Mouse (Mus musculus) adipose tissue, adult 10 weeks (tissue): ENCODE results near the gene Gdf10. TPM values are rescaled to one million over a fixed set of nuclear protein-coding genes. Genes with fewer than 3 reads are reported as not detected.

Source experiments
- polyA plus RNA-seq: library from polyadenylated mRNA; stranded (reverse); fragments of 350-450 nt; fragmentation: Illumina TruSeq; extraction: RNeasy Lipid Tissue Mini Kit (QIAGEN cat#74804); gene quantifications from one replicate; pipeline ENCODE4 v1.2.3, GENCODE M21; 2014; ENCODE audit warnings: low read depth, low replicate concordance

Gene Gdf10
- polyA plus RNA-seq = 16.8 TPM

GRCm38 (mm10) chr14:33923168-33924070, at the start of gene Gdf10:
Gene Gdf10, plus strand, starts transcription at chr14:33923587.

GRCm38 (mm10) chr14:33940739-33941138, 17.4 kb downstream of the Gdf10 start, which contains the start of gene Gdf2:
Gene Gdf2, plus strand, starts transcription at chr14:33941039.

GRCm38 (mm10) chr14:33953761-33954160, 30.4 kb downstream of the Gdf10 start, which contains the start of gene Rbp3:
Gene Rbp3, plus strand, starts transcription at chr14:33954003.

GRCm38 (mm10) chr14:33978604-33979059, 55.2 kb downstream of the Gdf10 start, which contains the start of gene Zfp488:
Gene Zfp488, minus strand, starts transcription at chr14:33978764.

Other genes starting within 250 kb of the Gdf10 start
- gene Gdf2, start 17.5 kb downstream of the Gdf10 start, polyA plus RNA-seq = 0.25 TPM
- not detected for gene Rbp3, start 30.4 kb downstream of the Gdf10 start, polyA plus RNA-seq
- gene Zfp488, start 55.2 kb downstream of the Gdf10 start, polyA plus RNA-seq = not detected
- 0.15 TPM for gene Gm30083, start 91.6 kb downstream of the Gdf10 start, polyA plus RNA-seq
- gene Gm5460, start 93.2 kb downstream of the Gdf10 start, polyA plus RNA-seq = 3.2 TPM
- 3.3 TPM for gene Antxrl, start 129.1 kb downstream of the Gdf10 start, polyA plus RNA-seq
- gene Anxa8, start 162.4 kb downstream of the Gdf10 start, polyA plus RNA-seq = 7.4 TPM
- 0.32 TPM for gene A630023A22Rik, start 179.2 kb downstream of the Gdf10 start, polyA plus RNA-seq
- gene Npy4r, start 228.9 kb downstream of the Gdf10 start, polyA plus RNA-seq = not detected